Mouse (Mus musculus) layer of hippocampus, postnatal 25 days (tissue): ENCODE results near the gene Gm6899. TPM values are rescaled to one million over a fixed set of nuclear protein-coding genes. Genes with fewer than 3 reads are reported as not detected.

Source experiments
- DNase-seq, 2 experiments: peaks; one replicate each; pipeline ENCODE4 v3.0.0; 2022; ENCODE audit warnings: mixed read lengths in 2 of 2, low spot score in 1 of 2; ENCODE audit errors: extremely low spot score in 1 of 2
- total RNA-seq, 2 experiments: library from RNA; stranded (reverse); gene quantifications; 2 replicates each; pipeline ENCODE4 v1.2.3; 2021

Gene Gm6899
- total RNA-seq, 2 experiments from 2014 or later, result not detected

DNA sequence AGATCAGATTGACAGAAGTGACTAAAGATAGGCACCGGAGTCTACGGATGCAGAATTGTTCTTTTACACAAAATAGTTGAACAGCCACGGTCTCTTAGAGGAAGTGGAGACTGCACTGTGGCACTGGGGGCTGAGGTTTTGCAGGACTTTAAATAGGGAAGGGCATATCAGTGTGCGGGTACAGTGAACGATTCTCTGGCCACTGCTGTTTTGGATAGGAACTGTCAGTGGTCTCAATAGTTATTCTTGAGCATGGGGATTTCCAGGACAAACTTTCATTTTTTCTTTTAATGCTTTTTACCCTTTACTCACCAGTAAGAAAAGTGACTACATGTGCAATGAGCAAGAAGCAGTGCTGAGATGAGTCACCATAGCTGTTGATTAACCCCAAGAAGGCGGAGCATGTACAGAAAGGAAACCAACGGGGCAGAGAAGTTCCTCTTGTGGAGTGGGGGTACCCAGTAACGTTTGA is 47.3 kb downstream of the Gm6899 start:
- no peak for DNase-seq

DNA sequence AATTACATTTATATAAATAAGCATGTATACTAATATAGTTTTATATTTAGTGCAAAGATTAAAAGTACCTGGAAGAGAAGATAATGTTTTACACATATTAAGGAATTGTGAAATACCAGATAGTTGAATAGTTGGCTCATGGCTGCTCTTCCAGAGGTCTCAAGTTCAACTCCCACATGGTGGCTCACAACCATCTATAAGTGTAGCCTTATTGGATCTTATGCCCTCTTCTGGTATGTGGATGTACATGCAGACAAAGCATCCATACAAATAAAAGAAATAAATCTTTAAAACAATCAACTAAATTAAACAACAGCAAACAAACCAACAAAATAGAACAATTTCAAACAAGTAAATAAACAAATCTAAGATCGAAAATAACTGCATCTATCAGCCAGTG is 49.1 kb downstream of the Gm6899 start:
- DNase-seq, result no peak

Other genes starting within 250 kb of the Gm6899 start
- 1 to 10 TPM; 8.7 to 9.2 TPM for gene Fancl, start 207.1 kb upstream of the Gm6899 start, total RNA-seq
- gene Vrk2, start 758 bp downstream of the Gm6899 start, total RNA-seq, result 1 to 10 TPM; 2.4 to 4.4 TPM